Mouse (Mus musculus) stomach, embryonic 14.5 days (tissue): ENCODE measurements around the gene Rassf8. TPM values are rescaled to one million over a fixed set of nuclear protein-coding genes. Genes with fewer than 3 reads are reported as not detected.

ENCODE experiments used
- ATAC-seq: fragments of 200-750 bp; cut with Nextera tagmentation; 2 replicates; pipeline ENCODE4 v1.8.0; 2017; ENCODE audit warnings: low read depth, moderate TSS enrichment; ENCODE audit not compliant: insufficient number of reproducible peaks, insufficient read depth, low FRiP score
- H3K27ac ChIP-seq: fragments of 300-500 bp; sonication (generic); 2 replicates; pipeline ENCODE4 v1.5.1; 2014; ENCODE audit warnings: mild to moderate bottlenecking, low read length, moderate library complexity, mixed read lengths
- H3K27me3 ChIP-seq: fragments of 300-500 bp; sonication (generic); 2 replicates; pipeline ENCODE4 v1.6.1; 2014; ENCODE audit warnings: low read length, control low read depth, mixed read lengths; ENCODE audit not compliant: control insufficient read depth, insufficient read depth
- H3K36me3 ChIP-seq: fragments of 300-500 bp; sonication (generic); 2 replicates; pipeline ENCODE4 v1.6.1; 2014; ENCODE audit warnings: mild to moderate bottlenecking, control low read depth, low read length, moderate library complexity, mixed read lengths; ENCODE audit not compliant: control insufficient read depth, insufficient read depth
- H3K4me1 ChIP-seq: fragments of 300-500 bp; sonication (generic); 2 replicates; pipeline ENCODE4 v1.6.1; 2014; ENCODE audit warnings: low read length, control low read depth, mixed read lengths; ENCODE audit not compliant: control insufficient read depth, insufficient read depth
- H3K4me2 ChIP-seq: fragments of 300-500 bp; sonication (generic); replicated peaks from 2 replicates; pipeline ENCODE4 v1.6.1; 2014; ENCODE audit warnings: low read depth, low read length, control low read depth
- H3K4me3 ChIP-seq: fragments of 300-500 bp; sonication (generic); 2 replicates; pipeline ENCODE4 v1.5.1; 2014; ENCODE audit warnings: low read depth, low read length, control low read depth
- H3K9ac ChIP-seq: fragments of 300-500 bp; sonication (generic); replicated peaks from 2 replicates; pipeline ENCODE4 v1.6.1; 2014; ENCODE audit warnings: low read depth, mild to moderate bottlenecking, control low read depth, low read length, moderate library complexity, mixed read lengths
- H3K9me3 ChIP-seq: fragments of 300-500 bp; sonication (generic); 2 replicates; pipeline ENCODE4 v1.6.1; 2016; ENCODE audit warnings: low read depth, low read length, control low read depth; ENCODE audit not compliant: control insufficient read depth
- WGBS: fragments of 180-500 bp; shearing (Covaris S2); extraction: QIAGEN DNeasy Blood & Tissue Kit; methylation state at CpG from one replicate; pipeline ENCODE4 v1.1.7; 2014; 5-methylcytosine and 5-hydroxymethylcytosine counted together
- polyA plus RNA-seq: library from polyadenylated mRNA; unstranded; fragments of >200 nt; fragmentation: Nextera tagmentation; extraction: Ambion mirVana; gene quantifications from 2 replicates; pipeline ENCODE4 v1.2.1, GENCODE M21; 2014

Rassf8 gene
- polyA plus RNA-seq, 1 experiment from 2014 or later, result 10.5 TPM

DNA sequence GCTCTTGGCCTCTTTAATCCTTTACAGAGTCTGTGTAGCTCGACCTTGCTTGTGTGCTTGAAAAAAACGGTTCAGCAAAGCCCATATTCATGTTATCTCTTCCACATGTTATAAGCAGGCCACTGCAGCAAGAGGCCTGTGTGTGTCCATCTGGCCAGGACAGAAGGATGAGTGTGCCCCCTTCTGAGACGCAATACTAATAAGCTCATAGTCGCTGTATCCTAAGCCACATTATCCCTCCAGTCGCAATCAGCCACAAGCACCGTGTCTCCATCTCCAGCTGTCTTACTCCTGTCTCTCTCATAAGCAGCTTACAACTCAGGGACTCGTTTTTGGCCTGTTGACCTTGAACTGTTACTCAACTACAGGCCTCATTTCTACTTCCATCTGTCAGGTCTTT is 24.0 kb upstream of the Rassf8 start:
- Histone ChIP-seq H3K4me3 (no peak overlapping the region), H3K9ac (no peak overlapping the region), H3K4me1 (no peaks in the 10 kb centered on the region), H3K36me3 (no peaks in the 10 kb centered on the region), H3K27me3 (no peaks in the 10 kb centered on the region), H3K27ac (no peak overlapping the region), H3K4me2 (no peak overlapping the region), H3K9me3 (no peaks in the 10 kb centered on the region)
- ATAC-seq, result no peak
- 68% methylated on average over 7 of the region's 7 CpGs for WGBS

DNA sequence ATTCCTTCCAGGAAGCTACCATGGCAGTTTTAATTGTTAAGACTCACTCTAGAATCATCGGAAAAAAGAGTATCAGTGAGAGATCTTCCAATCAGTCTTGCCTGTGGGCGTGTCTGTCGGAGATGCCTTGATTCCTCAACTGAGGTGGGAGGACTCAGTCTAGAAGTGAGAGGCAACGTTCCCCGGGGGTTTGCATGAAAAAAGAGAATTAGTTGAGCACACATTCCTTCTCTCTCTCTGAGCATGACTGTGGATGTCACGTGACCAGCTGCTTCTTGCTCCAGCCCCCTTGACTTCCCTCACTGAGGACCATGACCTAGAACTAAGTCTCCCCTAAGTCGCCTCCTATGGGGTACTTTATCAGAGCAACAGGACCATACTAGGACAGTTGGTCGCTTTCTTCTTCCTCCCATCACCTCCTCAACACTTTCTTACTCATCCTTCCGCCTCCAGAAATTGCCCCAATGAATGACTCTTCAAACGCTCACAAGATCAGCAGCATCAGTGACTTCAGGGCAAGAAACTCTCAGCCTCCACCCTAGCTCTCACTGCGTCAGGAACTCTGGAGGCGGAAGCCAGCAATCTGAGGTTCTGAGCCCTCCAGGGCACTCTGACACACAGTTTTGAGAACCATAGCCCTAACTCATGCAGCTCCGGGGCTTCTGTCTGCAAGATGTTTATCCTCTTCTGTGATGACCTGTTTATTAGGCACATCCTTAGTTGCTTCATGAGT is 23.3 kb upstream of the Rassf8 start:
- ATAC-seq, result no peak
- WGBS, result 80% methylated on average over 13 of the region's 13 CpGs

DNA sequence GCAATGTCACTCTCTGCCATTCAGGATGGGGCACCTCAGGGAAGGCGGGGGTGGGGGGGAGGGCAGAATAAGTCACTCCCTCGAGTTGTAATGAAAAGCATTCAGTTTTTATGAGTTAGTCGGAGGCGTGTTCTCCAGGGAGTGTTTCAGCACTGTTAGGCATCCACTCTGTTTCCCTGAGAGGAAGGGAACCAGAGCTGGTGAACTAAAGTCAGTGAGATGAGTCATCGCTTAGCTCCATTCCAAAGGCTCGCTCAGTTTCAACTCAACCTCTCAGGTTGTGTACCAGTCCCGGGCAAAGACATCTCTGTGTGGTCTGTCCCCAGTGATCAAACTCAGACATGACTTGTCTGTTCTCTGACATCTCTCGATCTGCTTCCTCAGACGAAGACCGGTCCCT is 20.7 kb upstream of the Rassf8 start:
- ATAC-seq, result no peak

More for the DNA sequence above, 23.3 kb upstream of the Rassf8 start:
- H3K9ac ChIP-seq, result no peak overlapping the region
- H3K4me3 ChIP-seq, result no peak overlapping the region
- H3K27ac ChIP-seq, result no peak overlapping the region
- H3K4me2 ChIP-seq, result no peak overlapping the region
- H3K4me1 ChIP-seq, result no peaks in the 10 kb centered on the region
- no peaks in the 10 kb centered on the region for H3K9me3 ChIP-seq
- H3K36me3 ChIP-seq, result no peaks in the 10 kb centered on the region
- H3K27me3 ChIP-seq, result no peaks in the 10 kb centered on the region

DNA sequence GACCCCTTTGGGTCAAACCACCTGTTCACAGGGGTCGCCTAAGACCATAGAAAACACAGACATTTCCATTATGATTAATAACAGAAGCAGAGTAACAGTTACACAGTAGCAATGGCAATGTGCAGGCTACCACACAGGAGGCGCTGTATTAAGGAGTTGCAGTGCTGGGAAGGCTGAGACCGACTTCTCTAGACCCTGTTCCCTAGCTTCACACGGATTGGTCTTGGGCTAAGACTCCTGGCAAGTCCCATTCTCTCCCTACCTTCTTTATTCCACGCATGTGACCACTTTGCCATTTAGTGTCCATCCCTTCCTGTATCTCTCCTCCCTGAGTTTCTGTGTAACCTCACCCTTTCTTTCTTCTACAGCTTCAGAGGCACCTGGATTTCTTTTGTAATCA is 19.6 kb upstream of the Rassf8 start:
- no peak overlapping the region for H3K27ac ChIP-seq
- no peak overlapping the region for H3K4me2 ChIP-seq
- ATAC-seq, result no peak
- no peak overlapping the region for H3K4me3 ChIP-seq
- H3K36me3 ChIP-seq, result no peaks in the 10 kb centered on the region
- no peaks in the 10 kb centered on the region for H3K9me3 ChIP-seq
- H3K9ac ChIP-seq, result no peak overlapping the region
- no peaks in the 10 kb centered on the region for H3K4me1 ChIP-seq
- 42% methylated on average over 5 of the region's 5 CpGs for WGBS
- H3K27me3 ChIP-seq, result no peaks in the 10 kb centered on the region

More for the DNA sequence above, 20.7 kb upstream of the Rassf8 start:
- Histone ChIP-seq H3K4me2 (no peak overlapping the region), H3K27me3 (no peaks in the 10 kb centered on the region), H3K4me3 (no peak overlapping the region), H3K27ac (no peak overlapping the region), H3K36me3 (no peaks in the 10 kb centered on the region), H3K4me1 (no peaks in the 10 kb centered on the region), H3K9me3 (no peaks in the 10 kb centered on the region), H3K9ac (no peak overlapping the region)
- 73% methylated on average over 10 of the region's 10 CpGs for WGBS

DNA sequence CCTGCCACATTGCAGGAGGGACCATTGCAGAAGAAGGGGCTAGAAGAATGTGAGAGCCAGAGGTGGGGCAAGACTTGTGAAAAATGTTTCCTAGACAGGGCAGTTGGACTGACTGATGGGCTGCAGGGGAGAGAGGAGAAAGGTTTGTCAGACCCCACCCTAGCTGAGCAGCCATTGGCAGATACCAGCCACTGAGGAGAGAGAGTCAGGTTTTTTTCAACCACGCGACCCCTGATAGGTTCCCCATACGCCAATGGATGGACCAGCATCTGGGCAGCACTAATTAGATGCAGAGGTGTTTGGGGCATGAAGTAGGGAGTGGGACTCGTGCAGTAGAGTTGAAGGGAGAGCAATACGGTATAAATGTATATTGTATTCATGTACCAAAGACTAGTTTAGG is 13.7 kb upstream of the Rassf8 start:
- no peak overlapping the region for H3K4me3 ChIP-seq
- H3K4me2 ChIP-seq, result no peak overlapping the region
- H3K36me3 ChIP-seq, result no peaks in the 10 kb centered on the region
- 69% methylated on average over 5 of the region's 5 CpGs for WGBS
- H3K27ac ChIP-seq, result no peak overlapping the region
- no peaks in the 10 kb centered on the region for H3K9me3 ChIP-seq
- no peaks in the 10 kb centered on the region for H3K27me3 ChIP-seq
- H3K4me1 ChIP-seq, result peaks cover 5% of the 10 kb centered on the region; the same call in 1 of the 2 replicates
- H3K9ac ChIP-seq, result no peak overlapping the region
- ATAC-seq, result no peak

DNA sequence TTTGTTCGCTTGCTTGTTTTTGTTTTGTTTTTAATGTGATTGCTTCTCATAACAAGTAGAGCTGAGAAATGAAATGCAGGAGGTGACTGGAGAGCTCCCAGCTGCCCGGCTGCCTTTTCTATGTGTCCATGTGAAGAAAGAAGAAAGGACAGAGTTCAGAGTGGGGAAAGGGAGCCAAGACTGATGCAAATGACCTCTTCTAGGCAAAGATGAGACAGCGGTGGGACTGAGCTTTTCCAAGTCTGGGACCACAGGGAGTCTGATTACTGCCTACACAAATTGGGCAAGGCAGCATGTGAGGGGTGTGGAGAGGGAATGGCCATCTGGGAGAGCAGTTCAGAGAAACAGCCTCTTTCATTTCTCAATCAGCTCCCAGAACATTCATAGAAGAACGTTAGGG is 13.3 kb upstream of the Rassf8 start:
- Histone ChIP-seq H3K4me2 (no peak overlapping the region), H3K36me3 (no peaks in the 10 kb centered on the region), H3K9ac (no peak overlapping the region), H3K4me1 (peaks cover 5% of the 10 kb centered on the region; the same call in 1 of the 2 replicates), H3K9me3 (no peaks in the 10 kb centered on the region), H3K27ac (no peak overlapping the region), H3K27me3 (no peaks in the 10 kb centered on the region), H3K4me3 (no peak overlapping the region)
- no peak for ATAC-seq
- 78% methylated on average over 4 of the region's 4 CpGs for WGBS

DNA sequence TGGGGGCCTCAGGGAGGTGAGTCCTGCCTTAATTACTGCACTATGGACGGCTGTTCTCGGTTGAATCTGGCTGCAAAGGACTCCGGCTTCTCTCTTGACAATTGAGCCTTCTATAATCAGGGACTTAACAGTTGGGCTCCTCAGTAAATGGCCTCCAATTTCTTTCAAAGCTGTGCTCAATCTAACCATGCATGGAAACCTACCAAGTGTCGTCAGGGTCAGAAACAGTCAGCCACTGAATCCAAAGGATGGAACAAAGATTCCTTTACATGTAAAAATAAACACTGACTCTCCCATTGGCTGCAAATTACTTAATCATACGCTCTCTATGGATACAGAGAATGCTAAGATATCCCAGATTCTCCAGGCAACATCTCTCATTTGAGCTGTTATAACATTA is 12.6 kb upstream of the Rassf8 start:
- Histone ChIP-seq H3K27me3 (no peaks in the 10 kb centered on the region), H3K9ac (no peak overlapping the region), H3K9me3 (no peaks in the 10 kb centered on the region), H3K4me1 (peaks cover 5% of the 10 kb centered on the region; the same call in 1 of the 2 replicates), H3K36me3 (no peaks in the 10 kb centered on the region), H3K27ac (no peak overlapping the region), H3K4me3 (no peak overlapping the region), H3K4me2 (no peak overlapping the region)
- ATAC-seq, result no peak
- 76% methylated on average over 5 of the region's 5 CpGs for WGBS

DNA sequence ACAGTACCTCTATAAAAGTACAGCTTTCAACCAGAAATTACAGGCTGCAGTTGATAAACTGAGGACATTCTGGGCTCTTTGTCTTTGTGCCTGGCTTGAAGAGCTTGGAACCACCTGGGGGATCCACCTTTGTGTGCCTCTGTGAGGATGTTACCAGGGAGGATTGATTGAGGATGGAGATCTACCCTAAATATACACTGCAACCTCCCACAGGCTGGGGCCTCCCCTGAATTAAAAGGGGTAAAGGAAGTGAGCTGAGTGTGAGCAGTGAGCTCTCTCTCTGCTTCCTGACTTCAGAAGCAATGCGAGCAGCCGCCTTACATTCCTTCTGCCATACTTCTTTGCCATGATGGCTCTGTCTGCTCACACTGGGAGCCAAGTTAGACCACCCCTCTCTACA is 10.4 kb upstream of the Rassf8 start:
- Histone ChIP-seq H3K9ac (no peak overlapping the region), H3K4me1 (peaks cover 5% of the 10 kb centered on the region; the same call in 1 of the 2 replicates), H3K4me2 (no peak overlapping the region), H3K27me3 (no peaks in the 10 kb centered on the region), H3K9me3 (no peaks in the 10 kb centered on the region), H3K27ac (no peak overlapping the region), H3K36me3 (no peaks in the 10 kb centered on the region), H3K4me3 (no peak overlapping the region)
- no peak for ATAC-seq
- 63% methylated on average over 2 of the region's 2 CpGs for WGBS

DNA sequence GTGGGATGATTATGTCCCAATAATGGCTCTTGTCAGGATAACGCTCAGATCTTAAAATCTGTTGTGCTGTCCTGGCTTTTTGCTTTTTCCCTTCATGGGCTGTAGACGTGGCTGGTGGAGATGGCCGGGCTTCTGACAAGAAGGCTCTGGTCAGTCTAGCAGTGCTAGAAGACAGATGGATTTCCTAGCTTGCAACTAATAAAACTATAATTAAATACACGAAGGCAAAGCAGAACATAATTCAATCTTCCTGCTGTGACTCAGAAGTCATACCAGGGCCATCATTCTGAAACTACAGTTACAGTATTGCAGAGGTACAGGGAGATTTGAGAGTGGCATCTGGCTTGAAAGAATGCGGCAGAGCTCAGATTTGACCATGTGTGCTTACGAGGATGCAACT is 7.3 kb upstream of the Rassf8 start:
- no peak overlapping the region for H3K27ac ChIP-seq
- 75% methylated on average over 6 of the region's 6 CpGs for WGBS
- no peaks in the 10 kb centered on the region for H3K27me3 ChIP-seq
- H3K9me3 ChIP-seq, result no peaks in the 10 kb centered on the region
- ATAC-seq, result no peak
- H3K36me3 ChIP-seq, result no peaks in the 10 kb centered on the region
- no peak overlapping the region for H3K9ac ChIP-seq
- peaks cover 5% of the 10 kb centered on the region; the same call in 1 of the 2 replicates for H3K4me1 ChIP-seq
- H3K4me3 ChIP-seq, result no peak overlapping the region
- H3K4me2 ChIP-seq, result no peak overlapping the region
